Mouse (Mus musculus) liver, postnatal 0 days (tissue): ENCODE results near the gene Ppm1j. TPM values are rescaled to one million over a fixed set of nuclear protein-coding genes. Genes with fewer than 3 reads are reported as not detected.

ENCODE experiments used
- ATAC-seq: fragments of 200-750 bp; cut with Nextera tagmentation; 2 replicates; pipeline ENCODE4 v1.8.0; 2017; ENCODE audit warnings: mild to moderate bottlenecking, moderate library complexity
- DNase-seq: peaks from one replicate; pipeline ENCODE4 v3.0.0-alpha.2; 2016
- H3K27ac ChIP-seq: fragments of 300-500 bp; sonication (generic); 2 replicates; pipeline ENCODE4 v1.5.1; 2014; ENCODE audit warnings: antibody characterized with exemption, moderate library complexity, mild to moderate bottlenecking, low read depth
- H3K27me3 ChIP-seq: fragments of 300-500 bp; sonication (generic); 2 replicates; pipeline ENCODE4 v1.6.1; 2014; ENCODE audit warnings: low read length, control low read depth, mixed read lengths; ENCODE audit not compliant: insufficient read depth
- H3K36me3 ChIP-seq: fragments of 300-500 bp; sonication (generic); replicated peaks from 2 replicates; pipeline ENCODE4 v1.6.1; 2014; ENCODE audit warnings: mild to moderate bottlenecking, control low read depth, low read length, moderate library complexity, mixed read lengths; ENCODE audit not compliant: insufficient read depth
- H3K4me1 ChIP-seq: fragments of 300-500 bp; sonication (generic); 2 replicates; pipeline ENCODE4 v1.6.1; 2014; ENCODE audit warnings: antibody characterized with exemption, mild to moderate bottlenecking, control low read depth; ENCODE audit not compliant: insufficient read depth
- H3K4me2 ChIP-seq: fragments of 300-500 bp; sonication (generic); 2 replicates; pipeline ENCODE4 v1.6.1; 2014; ENCODE audit warnings: low read depth, mild to moderate bottlenecking, low read length, moderate library complexity, mixed read lengths
- H3K4me3 ChIP-seq: fragments of 300-500 bp; sonication (generic); 2 replicates; pipeline ENCODE4 v1.5.1; 2014; ENCODE audit warnings: low read depth, low read length
- H3K9ac ChIP-seq: fragments of 300-500 bp; sonication (generic); replicated peaks from 2 replicates; pipeline ENCODE4 v1.6.1; 2014; ENCODE audit warnings: mild to moderate bottlenecking, moderate library complexity
- H3K9me3 ChIP-seq: fragments of 300-500 bp; sonication (generic); 2 replicates; pipeline ENCODE4 v1.6.1; 2016; ENCODE audit warnings: mild to moderate bottlenecking, control low read depth, low read length, mixed read lengths
- CTCF ChIP-seq: sonication (generic); IDR thresholded peaks from 2 replicates; pipeline ENCODE4 v1.5.1; 2016; ENCODE audit warnings: antibody characterized with exemption, low read depth
- EP300 ChIP-seq: IDR thresholded peaks from 2 replicates; pipeline ENCODE4 v1.6.1; 2016; ENCODE audit warnings: antibody characterized with exemption, low read depth, mild to moderate bottlenecking
- WGBS: fragments of 180-500 bp; shearing (Covaris S2); extraction: QIAGEN DNeasy Blood & Tissue Kit; methylation state at CpG from one replicate; pipeline ENCODE4 v1.1.7; 2014; ENCODE audit not compliant: insufficient replicate concordance; 5-methylcytosine and 5-hydroxymethylcytosine counted together
- polyA plus RNA-seq: library from polyadenylated mRNA; unstranded; fragments of >200 nt; fragmentation: Nextera tagmentation; extraction: Ambion mirVana; gene quantifications from 2 replicates; pipeline ENCODE4 v1.2.1, GENCODE M21; 2015

The Ppm1j gene
- 0.30 and 0.31 TPM in 2 replicates for polyA plus RNA-seq

GRCm38 (mm10) chr3:104780561-104781420 is at the start of gene Ppm1j:
Gene Ppm1j (plus strand): TSS chr3:104781056.
- ATAC-seq = peak; percentile 77
- TF ChIP-seq EP300 (no peak), CTCF (no peak)
- H3K4me3 ChIP-seq = peak within 1 kb of the TSS; percentile 52
- peak within 1 kb of the TSS; percentile 41 for H3K9ac ChIP-seq
- WGBS = 3% methylated on average over 51 of the region's 56 CpGs
- H3K27me3 ChIP-seq = peaks cover 77% of the 10 kb centered on the region
- no peaks in the 10 kb centered on the region for H3K9me3 ChIP-seq
- H3K4me2 ChIP-seq = peak within 1 kb of the TSS; percentile 87
- H3K4me1 ChIP-seq = peaks cover 26% of the 10 kb centered on the region
- no peak within 1 kb of the TSS for H3K27ac ChIP-seq
- DNase-seq = peak; percentile 81
- H3K36me3 ChIP-seq = no peaks in the 10 kb centered on the region

- no peak overlapping the region for H3K9ac ChIP-seq
- no peak overlapping the region for H3K4me2 ChIP-seq
- H3K27ac ChIP-seq = no peak overlapping the region
- no peaks in the 10 kb centered on the region for H3K4me1 ChIP-seq
- no peak for TF ChIP-seq CTCF
- no peak for TF ChIP-seq EP300
- no peaks in the 10 kb centered on the region for H3K9me3 ChIP-seq
- H3K4me3 ChIP-seq = no peak overlapping the region
- WGBS = 54% methylated on average over 3 of the region's 3 CpGs
- no peaks in the 10 kb centered on the region for H3K27me3 ChIP-seq
- H3K36me3 ChIP-seq = no peaks in the 10 kb centered on the region
- no peak for DNase-seq
- no peak for ATAC-seq
Measured at GRCm38 (mm10) chr3:104732907-104733306, 47.9 kb upstream of the Ppm1j start.

- H3K9ac ChIP-seq = no peak overlapping the region
- WGBS = 61% methylated on average over 7 of the region's 7 CpGs
- ATAC-seq (no peak), DNase-seq (no peak)
- H3K4me1 ChIP-seq = no peaks in the 10 kb centered on the region
- H3K27me3 ChIP-seq = no peaks in the 10 kb centered on the region
- no peaks in the 10 kb centered on the region for H3K9me3 ChIP-seq
- no peaks in the 10 kb centered on the region for H3K36me3 ChIP-seq
- H3K4me2 ChIP-seq = no peak overlapping the region
- TF ChIP-seq EP300 (no peak), CTCF (no peak)
- no peak overlapping the region for H3K27ac ChIP-seq
- H3K4me3 ChIP-seq = no peak overlapping the region
Measured at GRCm38 (mm10) chr3:104734654-104735053, 46.2 kb upstream of the Ppm1j start.

- no peaks in the 10 kb centered on the region for H3K36me3 ChIP-seq
- H3K4me1 ChIP-seq = no peaks in the 10 kb centered on the region
- WGBS = 90% methylated on average over 3 of the region's 3 CpGs
- TF ChIP-seq EP300 = no peak
- no peak for TF ChIP-seq CTCF
- no peaks in the 10 kb centered on the region for H3K27me3 ChIP-seq
- H3K9ac ChIP-seq = no peak overlapping the region
- no peak overlapping the region for H3K27ac ChIP-seq
- no peak overlapping the region for H3K4me3 ChIP-seq
- H3K9me3 ChIP-seq = no peaks in the 10 kb centered on the region
- H3K4me2 ChIP-seq = no peak overlapping the region
- ATAC-seq = no peak
- no peak for DNase-seq
Measured at GRCm38 (mm10) chr3:104741954-104742353, 38.9 kb upstream of the Ppm1j start.

- no peaks in the 10 kb centered on the region for H3K4me1 ChIP-seq
- ATAC-seq (no peak), DNase-seq (no peak)
- TF ChIP-seq EP300 = no peak
- TF ChIP-seq CTCF = no peak
- no peak overlapping the region for H3K4me3 ChIP-seq
- no peak overlapping the region for H3K9ac ChIP-seq
- H3K27me3 ChIP-seq = no peaks in the 10 kb centered on the region
- no peaks in the 10 kb centered on the region for H3K36me3 ChIP-seq
- no peaks in the 10 kb centered on the region for H3K9me3 ChIP-seq
- H3K27ac ChIP-seq = no peak overlapping the region
- WGBS = 54% methylated on average over 1 of the region's 1 CpGs
- no peak overlapping the region for H3K4me2 ChIP-seq
Measured at GRCm38 (mm10) chr3:104743161-104743560, 37.7 kb upstream of the Ppm1j start.

GRCm38 (mm10) chr3:104743864-104744263 is 37.0 kb upstream of the Ppm1j start:
- Histone ChIP-seq H3K9ac (no peak overlapping the region), H3K4me3 (no peak overlapping the region), H3K36me3 (no peaks in the 10 kb centered on the region), H3K9me3 (no peaks in the 10 kb centered on the region), H3K4me2 (no peak overlapping the region), H3K27me3 (no peaks in the 10 kb centered on the region), H3K4me1 (no peaks in the 10 kb centered on the region), H3K27ac (no peak overlapping the region)
- WGBS = 23% methylated on average over 1 of the region's 1 CpGs
- TF ChIP-seq EP300 (no peak), CTCF (no peak)
- no peak for DNase-seq
- ATAC-seq = no peak
